Mouse (Mus musculus): ENCODE data around the gene Lsm4. TPM values are rescaled to one million over a fixed set of nuclear protein-coding genes. Genes with fewer than 3 reads are reported as not detected.

The Lsm4 gene
- polyA plus RNA-seq, 2 experiments = 182 to 247 TPM

GRCm38 (mm10) chr8:70710296-70710695, 37.2 kb downstream of the Lsm4 start:
- DNase-seq (ENCODE audit: low spot score) (no peak), ATAC-seq (ENCODE audit: low FRiP score, low read depth) (no peak)
- H3K36me3 ChIP-seq (ENCODE audit: control insufficient read depth, insufficient read depth, low read length) = no peaks in the 10 kb centered on the region
- H3K4me3 ChIP-seq (replicated peaks; ENCODE audit: low read length) = no peak overlapping the region
- H3K4me2 ChIP-seq (replicated peaks; ENCODE audit: low read depth, low read length, severe bottlenecking) = no peak overlapping the region
- no peak for TF ChIP-seq POLR2A (IDR thresholded peaks at IDR 0.05; ENCODE audit: borderline replicate concordance, extremely low read depth, insufficient read depth, insufficient read length)
- H3K27ac ChIP-seq (replicated peaks; ENCODE audit: low read depth, low read length) = no peak overlapping the region
- 100% methylated on average over 1 of the region's 1 CpGs for WGBS
- H3K27me3 ChIP-seq (ENCODE audit: control insufficient read depth, insufficient read depth, low read length) = no peaks in the 10 kb centered on the region
- no peaks in the 10 kb centered on the region for H3K9me3 ChIP-seq (ENCODE audit: control insufficient read depth, low read length)
- no peaks in the 10 kb centered on the region for H3K4me1 ChIP-seq (ENCODE audit: control insufficient read depth, insufficient read depth, low read length)
- H3K9ac ChIP-seq (ENCODE audit: low read depth, low read length, severe bottlenecking) = no peak overlapping the region

- Histone ChIP-seq H3K4me1 (ENCODE audit: control insufficient read depth, insufficient read depth, low read length) (no peaks in the 10 kb centered on the region), H3K9me3 (ENCODE audit: control insufficient read depth, low read length) (no peaks in the 10 kb centered on the region), H3K27ac (replicated peaks; ENCODE audit: low read depth, low read length) (no peak overlapping the region), H3K4me3 (replicated peaks; ENCODE audit: low read length) (no peak overlapping the region), H3K4me2 (replicated peaks; ENCODE audit: low read depth, low read length, severe bottlenecking) (no peak overlapping the region), H3K9ac (ENCODE audit: low read depth, low read length, severe bottlenecking) (no peak overlapping the region), H3K36me3 (ENCODE audit: control insufficient read depth, insufficient read depth, low read length) (no peaks in the 10 kb centered on the region), H3K27me3 (ENCODE audit: control insufficient read depth, insufficient read depth, low read length) (no peaks in the 10 kb centered on the region)
- ATAC-seq (ENCODE audit: low FRiP score, low read depth) (no peak), DNase-seq (ENCODE audit: low spot score) (no peak)
- 86% methylated on average over 11 of the region's 11 CpGs for WGBS
- TF ChIP-seq POLR2A (IDR thresholded peaks at IDR 0.05; ENCODE audit: borderline replicate concordance, extremely low read depth, insufficient read depth, insufficient read length) = no peak
Observed at GRCm38 (mm10) chr8:70711041-70711440, 38.0 kb downstream of the Lsm4 start.

- Histone ChIP-seq H3K9ac (ENCODE audit: low read depth, low read length, severe bottlenecking) (no peak overlapping the region), H3K4me2 (replicated peaks; ENCODE audit: low read depth, low read length, severe bottlenecking) (no peak overlapping the region), H3K27ac (replicated peaks; ENCODE audit: low read depth, low read length) (no peak overlapping the region), H3K4me3 (replicated peaks; ENCODE audit: low read length) (no peak overlapping the region), H3K9me3 (ENCODE audit: control insufficient read depth, low read length) (no peaks in the 10 kb centered on the region), H3K36me3 (ENCODE audit: control insufficient read depth, insufficient read depth, low read length) (no peaks in the 10 kb centered on the region), H3K27me3 (ENCODE audit: control insufficient read depth, insufficient read depth, low read length) (no peaks in the 10 kb centered on the region), H3K4me1 (ENCODE audit: control insufficient read depth, insufficient read depth, low read length) (no peaks in the 10 kb centered on the region)
- DNase-seq (ENCODE audit: low spot score) (no peak), ATAC-seq (ENCODE audit: low FRiP score, low read depth) (no peak)
- TF ChIP-seq POLR2A (IDR thresholded peaks at IDR 0.05; ENCODE audit: borderline replicate concordance, extremely low read depth, insufficient read depth, insufficient read length) = no peak
- 77% methylated on average over 7 of the region's 7 CpGs for WGBS
Observed at GRCm38 (mm10) chr8:70713991-70714390, 40.9 kb downstream of the Lsm4 start.

GRCm38 (mm10) chr8:70715086-70715485, 42.0 kb downstream of the Lsm4 start:
- no peak overlapping the region for H3K4me2 ChIP-seq (replicated peaks; ENCODE audit: low read depth, low read length, severe bottlenecking)
- H3K4me3 ChIP-seq (replicated peaks; ENCODE audit: low read length) = no peak overlapping the region
- H3K9ac ChIP-seq (ENCODE audit: low read depth, low read length, severe bottlenecking) = no peak overlapping the region
- H3K27me3 ChIP-seq (ENCODE audit: control insufficient read depth, insufficient read depth, low read length) = no peaks in the 10 kb centered on the region
- DNase-seq (ENCODE audit: low spot score) (no peak), ATAC-seq (ENCODE audit: low FRiP score, low read depth) (no peak)
- TF ChIP-seq POLR2A (IDR thresholded peaks at IDR 0.05; ENCODE audit: borderline replicate concordance, extremely low read depth, insufficient read depth, insufficient read length) = no peak
- no peaks in the 10 kb centered on the region for H3K9me3 ChIP-seq (ENCODE audit: control insufficient read depth, low read length)
- 42% methylated on average over 2 of the region's 2 CpGs for WGBS
- no peak overlapping the region for H3K27ac ChIP-seq (replicated peaks; ENCODE audit: low read depth, low read length)
- no peaks in the 10 kb centered on the region for H3K36me3 ChIP-seq (ENCODE audit: control insufficient read depth, insufficient read depth, low read length)
- H3K4me1 ChIP-seq (ENCODE audit: control insufficient read depth, insufficient read depth, low read length) = no peaks in the 10 kb centered on the region

- ATAC-seq (ENCODE audit: low FRiP score, low read depth) = no peak
- H3K27ac ChIP-seq (replicated peaks; ENCODE audit: low read depth, low read length) = no peak overlapping the region
Observed at GRCm38 (mm10) chr8:70716521-70717400, 43.7 kb downstream of the Lsm4 start.

More at GRCm38 (mm10) chr8:70716521-70717400, 43.7 kb downstream of the Lsm4 start:
- Histone ChIP-seq H3K9me3 (ENCODE audit: control insufficient read depth, low read length) (no peaks in the 10 kb centered on the region), H3K9ac (ENCODE audit: low read depth, low read length, severe bottlenecking) (no peak overlapping the region), H3K4me3 (replicated peaks; ENCODE audit: low read length) (no peak overlapping the region), H3K4me2 (replicated peaks; ENCODE audit: low read depth, low read length, severe bottlenecking) (no peak overlapping the region), H3K36me3 (ENCODE audit: control insufficient read depth, insufficient read depth, low read length) (no peaks in the 10 kb centered on the region), H3K27me3 (ENCODE audit: control insufficient read depth, insufficient read depth, low read length) (no peaks in the 10 kb centered on the region), H3K4me1 (ENCODE audit: control insufficient read depth, insufficient read depth, low read length) (no peaks in the 10 kb centered on the region)
- no peak for DNase-seq (ENCODE audit: low spot score)
- no peak for TF ChIP-seq POLR2A (IDR thresholded peaks at IDR 0.05; ENCODE audit: borderline replicate concordance, extremely low read depth, insufficient read depth, insufficient read length)
- WGBS = 80% methylated on average over 40 of the region's 40 CpGs
